Mouse (Mus musculus): ENCODE data around the gene Ubash3b. TPM values are rescaled to one million over a fixed set of nuclear protein-coding genes. Genes with fewer than 3 reads are reported as not detected.
A peak's percentile ranks its signal among the peaks of the same experiment; 100 is the strongest.

The Ubash3b gene
- polyA plus RNA-seq, 1 experiment from 2014 or later, result 7.5 TPM

DNA sequence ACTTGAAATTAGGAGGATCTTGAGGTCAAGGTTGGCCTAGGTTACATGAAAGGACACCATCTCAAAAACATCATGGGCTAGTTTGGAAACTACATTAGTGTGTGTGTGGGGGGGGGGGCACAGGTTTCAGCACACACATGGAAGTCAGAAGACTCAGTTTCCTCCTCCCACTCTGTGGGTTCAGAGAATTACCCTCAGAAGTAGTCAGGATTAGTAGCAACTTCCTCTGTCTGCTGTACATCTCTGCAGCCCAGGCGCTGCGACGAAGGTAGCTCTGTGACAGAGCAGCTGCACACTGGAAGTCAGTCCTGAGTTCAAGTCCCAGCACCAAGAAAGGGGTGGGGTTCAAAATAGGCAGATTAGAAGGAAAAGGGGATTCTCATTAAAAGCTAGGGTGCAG lies 32.2 kb downstream of the Ubash3b start:
- Histone ChIP-seq H3K36me3 (ENCODE audit: insufficient read depth, low read length) (no peaks in the 10 kb centered on the region), H3K4me3 (ENCODE audit: low read length) (no peak overlapping the region), H3K27ac (ENCODE audit: low read length) (no peak overlapping the region), H3K27me3 (ENCODE audit: insufficient read depth, low read length) (no peaks in the 10 kb centered on the region), H3K9ac (replicated peaks; ENCODE audit: low read length) (no peak overlapping the region), H3K4me2 (replicated peaks; ENCODE audit: low read depth, low read length) (no peak overlapping the region), H3K9me3 (ENCODE audit: low read length) (no peaks in the 10 kb centered on the region), H3K4me1 (ENCODE audit: insufficient read depth, low read length) (no peaks in the 10 kb centered on the region)
- ATAC-seq (ENCODE audit: low FRiP score, low TSS enrichment), result no peak
- WGBS, result 92% methylated on average over 3 of the region's 3 CpGs

DNA sequence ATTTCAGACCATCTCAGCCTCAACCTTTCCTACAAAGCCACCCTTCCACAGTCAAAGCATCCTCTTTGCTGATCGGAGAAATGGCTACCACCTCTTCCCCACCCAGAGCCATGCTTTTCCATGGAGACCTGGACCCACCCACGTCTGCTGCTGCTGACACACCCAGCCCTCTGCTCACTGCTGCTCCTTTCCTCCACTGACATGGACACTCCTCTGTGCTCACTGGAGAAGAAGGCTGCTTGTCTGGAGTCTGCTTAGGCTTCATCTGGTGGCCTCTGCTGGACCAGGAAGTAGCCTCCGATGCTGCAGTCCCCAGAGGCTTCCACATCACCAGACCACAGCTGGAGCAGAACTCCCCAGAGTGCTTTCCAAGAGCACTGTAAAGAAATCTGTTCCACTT lies 34.8 kb downstream of the Ubash3b start:
- no peak for ATAC-seq (ENCODE audit: low FRiP score, low TSS enrichment)
- Histone ChIP-seq H3K27ac (ENCODE audit: low read length) (no peak overlapping the region), H3K9me3 (ENCODE audit: low read length) (no peaks in the 10 kb centered on the region), H3K4me3 (ENCODE audit: low read length) (no peak overlapping the region), H3K27me3 (ENCODE audit: insufficient read depth, low read length) (no peaks in the 10 kb centered on the region), H3K4me2 (replicated peaks; ENCODE audit: low read depth, low read length) (no peak overlapping the region), H3K36me3 (ENCODE audit: insufficient read depth, low read length) (no peaks in the 10 kb centered on the region), H3K4me1 (ENCODE audit: insufficient read depth, low read length) (peaks cover 4% of the 10 kb centered on the region; the same call in 1 of the 2 replicates), H3K9ac (replicated peaks; ENCODE audit: low read length) (no peak overlapping the region)
- 65% methylated on average over 3 of the region's 3 CpGs for WGBS

DNA sequence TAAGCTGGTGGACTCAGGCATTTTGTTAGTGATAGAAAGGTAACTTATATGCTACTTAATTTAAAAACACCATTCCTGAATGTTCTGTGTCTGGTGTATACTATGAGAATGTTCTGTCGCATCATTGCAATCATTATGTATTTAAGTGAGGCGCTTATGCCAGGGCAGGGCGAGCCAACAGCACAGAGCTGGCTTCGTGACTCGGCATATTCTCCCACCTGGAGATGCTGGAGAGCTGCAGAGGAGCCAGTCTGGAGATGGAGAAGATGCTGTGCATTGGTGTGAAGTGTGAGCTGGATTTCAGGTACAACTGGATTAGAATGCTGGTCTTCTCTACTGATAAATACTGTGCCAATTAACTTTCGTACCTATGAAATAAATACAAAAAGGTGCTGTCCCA lies 37.2 kb downstream of the Ubash3b start:
- H3K4me2 ChIP-seq (replicated peaks; ENCODE audit: low read depth, low read length), result no peak overlapping the region
- no peak for ATAC-seq (ENCODE audit: low FRiP score, low TSS enrichment)
- H3K27ac ChIP-seq (ENCODE audit: low read length), result no peak overlapping the region
- no peak overlapping the region for H3K4me3 ChIP-seq (ENCODE audit: low read length)
- WGBS, result 98% methylated on average over 6 of the region's 6 CpGs
- H3K9ac ChIP-seq (replicated peaks; ENCODE audit: low read length), result no peak overlapping the region
- H3K4me1 ChIP-seq (ENCODE audit: insufficient read depth, low read length), result peaks cover 5% of the 10 kb centered on the region; the same call in 1 of the 2 replicates
- H3K36me3 ChIP-seq (ENCODE audit: insufficient read depth, low read length), result no peaks in the 10 kb centered on the region
- H3K9me3 ChIP-seq (ENCODE audit: low read length), result no peaks in the 10 kb centered on the region
- H3K27me3 ChIP-seq (ENCODE audit: insufficient read depth, low read length), result no peaks in the 10 kb centered on the region

DNA sequence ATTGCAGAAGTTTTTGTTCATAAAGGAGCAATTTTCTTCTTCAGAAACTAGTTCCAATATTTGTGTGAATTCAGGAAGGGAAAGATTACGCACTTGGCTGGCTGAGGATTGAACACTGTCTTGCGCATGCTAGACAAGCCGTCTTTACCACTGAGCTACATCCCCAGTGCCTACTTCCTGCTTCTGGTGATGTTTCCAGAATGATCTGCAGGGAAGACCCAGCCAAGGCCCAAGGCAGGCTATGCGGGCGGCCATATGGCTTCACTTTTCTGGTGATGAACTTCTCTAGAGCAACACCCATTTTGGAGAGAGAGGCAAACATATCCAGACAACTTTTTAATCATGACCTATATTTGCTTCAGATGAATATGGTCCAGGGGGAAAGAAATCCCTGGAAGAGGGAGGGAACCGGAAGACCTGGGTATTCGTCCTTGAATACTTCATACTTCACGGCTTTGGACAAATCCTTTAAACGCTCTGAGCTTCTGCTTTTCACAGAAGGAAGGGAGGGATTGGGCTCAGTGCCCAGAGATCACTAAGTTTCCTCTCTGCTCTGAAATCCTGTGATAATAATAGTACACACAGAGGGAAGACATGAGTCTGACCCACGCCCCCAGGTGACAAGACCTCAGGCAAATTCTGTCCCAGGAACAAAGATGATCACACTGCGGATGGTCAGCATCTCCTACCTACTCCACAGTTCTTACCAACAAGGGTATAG lies 38.9 kb downstream of the Ubash3b start:
- Histone ChIP-seq H3K27me3 (ENCODE audit: insufficient read depth, low read length) (no peaks in the 10 kb centered on the region), H3K4me1 (ENCODE audit: insufficient read depth, low read length) (peaks cover 12% of the 10 kb centered on the region), H3K4me3 (ENCODE audit: low read length) (no peak overlapping the region), H3K27ac (ENCODE audit: low read length) (no peak overlapping the region), H3K4me2 (replicated peaks; ENCODE audit: low read depth, low read length) (no peak overlapping the region), H3K9ac (replicated peaks; ENCODE audit: low read length) (no peak overlapping the region), H3K36me3 (ENCODE audit: insufficient read depth, low read length) (no peaks in the 10 kb centered on the region), H3K9me3 (ENCODE audit: low read length) (no peaks in the 10 kb centered on the region)
- WGBS, result 79% methylated on average over 11 of the region's 11 CpGs
- no peak for ATAC-seq (ENCODE audit: low FRiP score, low TSS enrichment)

DNA sequence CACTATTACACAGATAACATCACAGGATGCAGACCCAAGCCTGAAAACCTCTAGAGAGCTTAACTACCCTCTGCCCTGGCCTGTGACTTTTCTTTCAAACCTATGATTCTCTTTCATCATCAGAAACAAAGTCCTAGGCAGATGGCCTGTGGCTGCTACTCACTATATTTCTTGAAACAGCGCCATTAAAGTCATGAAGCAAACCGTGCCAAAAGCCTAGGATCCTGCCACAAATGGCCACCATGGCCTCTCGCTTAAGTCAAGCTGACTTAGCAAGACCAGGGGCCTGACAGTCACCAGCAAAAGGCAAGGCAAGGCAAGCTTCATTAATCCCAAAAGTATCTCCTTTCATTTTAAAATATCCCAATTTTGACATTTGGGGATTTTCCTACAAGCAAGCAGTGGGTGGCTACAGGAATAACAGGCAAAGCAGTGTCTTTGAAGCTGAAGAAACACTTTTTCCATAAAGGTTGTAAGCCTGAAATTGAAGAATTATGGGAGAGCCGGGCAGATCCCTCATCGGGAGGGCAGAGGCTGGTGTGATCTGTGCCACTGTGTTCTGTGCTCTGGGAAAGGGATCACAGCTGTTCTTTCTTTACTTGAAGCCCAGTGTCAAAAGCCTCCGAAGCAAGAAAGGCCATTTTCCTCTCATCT lies 39.7 kb downstream of the Ubash3b start:
- H3K9ac ChIP-seq (replicated peaks; ENCODE audit: low read length), result no peak overlapping the region
- no peaks in the 10 kb centered on the region for H3K36me3 ChIP-seq (ENCODE audit: insufficient read depth, low read length)
- no peak overlapping the region for H3K4me2 ChIP-seq (replicated peaks; ENCODE audit: low read depth, low read length)
- no peak overlapping the region for H3K4me3 ChIP-seq (ENCODE audit: low read length)
- H3K27me3 ChIP-seq (ENCODE audit: insufficient read depth, low read length), result no peaks in the 10 kb centered on the region
- H3K9me3 ChIP-seq (ENCODE audit: low read length), result no peaks in the 10 kb centered on the region
- no peak overlapping the region for H3K27ac ChIP-seq (ENCODE audit: low read length)
- WGBS, result 49% methylated on average over 6 of the region's 6 CpGs
- ATAC-seq (ENCODE audit: low FRiP score, low TSS enrichment), result no peak
- peaks cover 14% of the 10 kb centered on the region for H3K4me1 ChIP-seq (ENCODE audit: insufficient read depth, low read length)

DNA sequence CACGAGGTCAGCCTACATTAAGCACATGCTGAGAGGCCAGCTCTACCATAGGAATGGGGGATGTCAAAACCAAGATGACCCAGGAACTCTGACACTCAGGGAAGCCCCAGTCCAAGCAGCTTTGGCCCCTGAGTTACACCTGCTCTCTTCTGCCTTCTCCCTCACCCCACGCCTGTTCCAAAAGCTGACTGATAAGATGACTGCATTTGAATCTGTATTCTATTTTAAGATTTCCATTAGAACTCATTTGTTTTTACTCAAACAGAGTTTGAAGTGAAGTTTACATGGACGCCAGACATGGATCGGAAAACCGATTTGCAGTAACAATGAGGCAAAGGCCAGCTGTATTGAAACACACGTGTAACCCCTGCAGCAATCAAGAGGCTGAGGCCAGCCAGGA lies 41.5 kb downstream of the Ubash3b start:
- no peak overlapping the region for H3K9ac ChIP-seq (replicated peaks; ENCODE audit: low read length)
- H3K27ac ChIP-seq (ENCODE audit: low read length), result no peak overlapping the region
- no peak overlapping the region for H3K4me2 ChIP-seq (replicated peaks; ENCODE audit: low read depth, low read length)
- no peaks in the 10 kb centered on the region for H3K9me3 ChIP-seq (ENCODE audit: low read length)
- no peak for ATAC-seq (ENCODE audit: low FRiP score, low TSS enrichment)
- H3K4me1 ChIP-seq (ENCODE audit: insufficient read depth, low read length), result peaks cover 14% of the 10 kb centered on the region
- no peaks in the 10 kb centered on the region; the same call in 1 of the 2 replicates for H3K27me3 ChIP-seq (ENCODE audit: insufficient read depth, low read length)
- no peaks in the 10 kb centered on the region for H3K36me3 ChIP-seq (ENCODE audit: insufficient read depth, low read length)
- WGBS, result 74% methylated on average over 6 of the region's 6 CpGs
- H3K4me3 ChIP-seq (ENCODE audit: low read length), result no peak overlapping the region

DNA sequence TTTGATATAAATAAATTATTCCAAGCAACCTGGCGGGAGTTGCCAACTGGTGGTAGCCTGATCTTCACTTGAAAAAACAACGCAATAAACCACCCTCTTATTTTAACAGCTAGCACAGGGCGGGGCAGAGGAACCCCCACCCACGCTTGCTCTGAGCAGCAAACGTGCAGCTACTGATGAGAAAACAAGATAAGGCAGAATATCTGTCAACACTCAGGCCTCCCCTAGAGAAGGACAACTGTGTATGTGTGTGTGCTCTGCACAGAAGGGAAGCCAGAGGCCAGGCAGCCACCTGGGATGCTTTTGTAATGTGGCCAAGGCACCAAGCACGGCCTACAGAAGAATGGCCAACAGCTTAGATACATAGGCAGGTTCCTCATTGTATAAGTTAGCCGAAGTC lies 43.4 kb downstream of the Ubash3b start:
- Histone ChIP-seq H3K27ac (ENCODE audit: low read length) (no peak overlapping the region), H3K36me3 (ENCODE audit: insufficient read depth, low read length) (no peaks in the 10 kb centered on the region), H3K4me2 (replicated peaks; ENCODE audit: low read depth, low read length) (no peak overlapping the region), H3K9me3 (ENCODE audit: low read length) (no peaks in the 10 kb centered on the region), H3K9ac (replicated peaks; ENCODE audit: low read length) (no peak overlapping the region), H3K4me3 (ENCODE audit: low read length) (no peak overlapping the region), H3K4me1 (ENCODE audit: insufficient read depth, low read length) (peaks cover 14% of the 10 kb centered on the region), H3K27me3 (ENCODE audit: insufficient read depth, low read length) (no peaks in the 10 kb centered on the region; the same call in 1 of the 2 replicates)
- ATAC-seq (ENCODE audit: low FRiP score, low TSS enrichment), result peak; percentile 73
- 25% methylated on average over 7 of the region's 7 CpGs for WGBS

DNA sequence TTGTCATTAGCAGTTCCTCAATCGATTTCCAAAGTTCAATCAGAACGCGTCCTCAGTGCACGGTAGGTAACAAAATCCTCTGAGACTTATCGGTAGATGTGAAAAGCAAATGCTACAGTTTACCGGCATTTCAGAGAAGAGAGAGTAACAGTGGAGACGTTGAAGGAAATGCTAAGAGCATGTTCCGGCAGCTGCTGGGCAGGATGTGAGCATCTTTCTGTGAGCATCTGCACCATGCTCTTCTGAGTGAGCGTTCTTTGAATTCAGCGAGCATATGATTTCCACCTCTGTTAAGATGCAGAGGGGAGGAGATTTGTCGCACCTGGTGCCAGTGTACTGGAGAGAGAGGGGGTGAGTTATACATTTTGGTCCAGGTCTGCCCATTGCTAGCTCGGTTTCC lies 45.4 kb downstream of the Ubash3b start:
- Histone ChIP-seq H3K4me3 (ENCODE audit: low read length) (no peak overlapping the region), H3K4me1 (ENCODE audit: insufficient read depth, low read length) (peaks cover 9% of the 10 kb centered on the region), H3K4me2 (replicated peaks; ENCODE audit: low read depth, low read length) (no peak overlapping the region), H3K27me3 (ENCODE audit: insufficient read depth, low read length) (no peaks in the 10 kb centered on the region; the same call in 1 of the 2 replicates), H3K9ac (replicated peaks; ENCODE audit: low read length) (no peak overlapping the region), H3K27ac (ENCODE audit: low read length) (no peak overlapping the region), H3K9me3 (ENCODE audit: low read length) (no peaks in the 10 kb centered on the region), H3K36me3 (ENCODE audit: insufficient read depth, low read length) (no peaks in the 10 kb centered on the region)
- ATAC-seq (ENCODE audit: low FRiP score, low TSS enrichment), result no peak
- WGBS, result 92% methylated on average over 12 of the region's 12 CpGs

DNA sequence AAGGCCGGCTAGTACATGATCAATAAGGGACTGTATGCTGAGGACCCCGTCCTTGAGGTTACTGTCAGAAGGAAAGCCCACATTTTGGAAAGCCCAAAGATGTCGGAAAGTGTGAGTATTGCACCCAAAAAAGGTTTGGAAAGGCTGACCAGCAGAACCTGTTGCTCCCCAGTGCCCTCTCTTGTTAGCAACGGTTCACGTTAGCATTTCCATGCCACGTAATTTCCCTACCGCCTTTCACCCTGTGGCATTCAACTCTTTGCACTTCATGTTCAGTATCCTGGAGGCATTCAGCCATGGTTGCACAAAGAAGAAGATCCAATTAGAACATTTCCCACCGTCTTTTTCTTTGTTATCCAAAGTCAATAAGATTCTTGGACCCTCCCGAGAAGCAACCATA lies 47.1 kb downstream of the Ubash3b start:
- WGBS, result 94% methylated on average over 9 of the region's 9 CpGs

DNA sequence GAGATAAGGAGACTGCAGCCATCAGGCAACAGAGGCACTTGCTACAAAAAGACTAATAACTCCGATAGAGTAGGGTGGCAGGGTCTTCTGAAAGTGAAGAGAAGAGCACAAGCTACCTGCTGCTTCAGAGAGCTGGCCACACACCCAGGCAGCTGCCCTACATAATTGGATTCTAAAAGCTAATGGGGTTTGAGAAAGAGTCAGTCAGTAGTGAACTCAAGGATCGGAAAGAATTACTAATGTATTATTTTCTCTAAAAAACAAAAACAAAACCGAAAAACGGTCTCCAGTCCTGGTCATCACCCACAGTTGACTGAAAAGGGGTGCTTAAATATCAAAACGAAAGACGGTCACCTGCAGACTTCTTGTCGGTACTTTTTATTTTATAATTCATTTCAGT lies 51.7 kb downstream of the Ubash3b start:
- no peak overlapping the region for H3K27ac ChIP-seq (ENCODE audit: low read length)
- H3K4me3 ChIP-seq (ENCODE audit: low read length), result no peak overlapping the region
- H3K4me2 ChIP-seq (replicated peaks; ENCODE audit: low read depth, low read length), result no peak overlapping the region
- peaks cover 25% of the 10 kb centered on the region for H3K4me1 ChIP-seq (ENCODE audit: insufficient read depth, low read length)
- no peaks in the 10 kb centered on the region for H3K9me3 ChIP-seq (ENCODE audit: low read length)
- no peak overlapping the region for H3K9ac ChIP-seq (replicated peaks; ENCODE audit: low read length)
- H3K36me3 ChIP-seq (ENCODE audit: insufficient read depth, low read length), result no peaks in the 10 kb centered on the region
- 83% methylated on average over 7 of the region's 7 CpGs for WGBS
- H3K27me3 ChIP-seq (ENCODE audit: insufficient read depth, low read length), result no peaks in the 10 kb centered on the region
- ATAC-seq (ENCODE audit: low FRiP score, low TSS enrichment), result no peak

More for the DNA sequence above, 47.1 kb downstream of the Ubash3b start:
- Histone ChIP-seq H3K27ac (ENCODE audit: low read length) (no peak overlapping the region), H3K36me3 (ENCODE audit: insufficient read depth, low read length) (no peaks in the 10 kb centered on the region), H3K4me1 (ENCODE audit: insufficient read depth, low read length) (peaks cover 12% of the 10 kb centered on the region), H3K9me3 (ENCODE audit: low read length) (no peaks in the 10 kb centered on the region), H3K9ac (replicated peaks; ENCODE audit: low read length) (no peak overlapping the region), H3K4me2 (replicated peaks; ENCODE audit: low read depth, low read length) (no peak overlapping the region), H3K4me3 (ENCODE audit: low read length) (no peak overlapping the region), H3K27me3 (ENCODE audit: insufficient read depth, low read length) (no peaks in the 10 kb centered on the region; the same call in 1 of the 2 replicates)
- no peak for ATAC-seq (ENCODE audit: low FRiP score, low TSS enrichment)

Data from kidney, embryonic 16.5 days (tissue).